Mouse (Mus musculus): ENCODE results near the gene Nsa2. TPM values are rescaled to one million over a fixed set of nuclear protein-coding genes. Genes with fewer than 3 reads are reported as not detected.

The Nsa2 gene
- polyA plus RNA-seq (2017; shearing (Covaris generic)): 86.8 TPM

DNA sequence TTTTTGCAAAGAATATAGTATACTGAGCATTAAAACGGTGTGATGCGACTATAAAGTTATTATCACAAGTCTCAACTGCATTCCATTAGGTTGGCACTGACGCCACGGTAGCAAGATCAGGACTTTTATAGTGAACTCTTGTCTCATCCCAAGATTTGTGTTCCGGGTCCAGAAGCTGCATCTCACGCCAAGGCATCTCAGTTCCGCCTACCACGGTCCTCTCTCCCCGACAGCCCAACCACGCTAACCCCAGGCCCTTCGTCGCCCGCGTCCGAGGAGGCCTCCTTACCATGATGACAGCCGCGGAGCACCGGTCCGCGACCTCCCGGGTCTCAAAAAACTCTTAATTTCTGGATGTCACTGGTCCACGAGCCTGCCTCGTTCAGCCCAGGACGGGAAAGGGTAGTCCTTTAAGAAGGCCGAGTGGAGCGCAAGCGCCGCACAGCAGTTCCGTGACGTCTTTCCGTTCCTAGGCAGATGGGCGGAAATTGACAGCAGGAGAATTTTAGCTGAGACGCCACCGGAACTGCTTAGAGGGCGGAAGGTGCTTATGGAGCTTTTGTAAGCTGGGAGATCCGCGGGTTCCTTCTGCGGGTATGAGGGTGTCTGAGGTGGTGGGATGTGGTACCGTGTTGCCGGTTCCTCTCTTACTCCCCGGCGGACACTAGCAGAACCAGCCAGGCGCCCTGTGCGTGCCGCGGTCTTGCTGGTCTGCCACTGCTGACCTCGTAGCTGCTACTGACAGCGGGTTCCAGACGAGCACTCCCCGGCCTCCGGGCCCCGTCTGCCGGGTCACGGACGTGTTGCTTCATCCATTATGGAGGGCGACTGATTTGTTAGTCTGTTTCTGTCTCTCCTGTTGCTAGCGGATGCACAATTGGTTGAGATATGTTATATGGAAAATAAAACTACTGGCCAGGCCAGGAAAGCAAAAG is at the start of gene Nsa2, which contains the start of gene Gfm2:
Gene Nsa2 (minus strand): TSS at position 472 of the 935 bp plus-strand sequence.
Gene Gfm2 (plus strand): TSS at position 472 of the 935 bp plus-strand sequence.

DNA sequence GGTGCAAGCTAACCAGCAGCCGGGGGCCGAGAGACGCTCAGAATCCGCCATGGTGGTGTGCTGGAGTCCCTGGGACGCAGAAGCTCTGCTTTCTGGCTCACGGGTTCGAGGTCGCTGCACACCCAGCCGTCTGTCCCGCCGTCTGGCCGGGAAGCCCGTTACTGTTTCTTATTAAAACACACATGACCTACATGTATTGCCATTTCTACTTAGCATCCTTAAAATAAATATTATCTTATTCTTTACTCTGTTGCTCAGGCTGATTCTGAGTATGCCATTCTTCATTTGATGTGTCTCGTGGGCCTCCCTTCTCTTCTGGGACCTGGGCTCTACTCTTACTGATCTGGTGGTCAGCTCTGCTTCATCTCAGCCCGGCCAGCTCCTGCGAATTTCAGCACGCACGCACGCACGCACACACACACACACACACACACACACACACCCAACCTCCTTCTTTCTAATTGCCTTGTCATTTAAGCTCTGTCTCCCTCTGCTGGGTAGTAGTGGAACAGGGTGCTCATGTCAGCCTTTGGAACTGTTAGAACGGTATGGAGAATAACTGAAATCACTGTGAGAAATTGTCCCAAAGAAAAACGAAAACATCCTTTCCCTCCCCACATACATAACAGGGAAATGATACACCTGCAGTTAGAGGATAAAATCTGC is 38.4 kb downstream of the Nsa2 start, which contains the start of gene Gm6169:
Gene Gm6169 (minus strand): TSS at position 51 of the 666 bp plus-strand sequence.

Other genes with a start within 250 kb of the Nsa2 start
- not detected for gene Gcnt4, start 213.2 kb downstream of the Nsa2 start, polyA plus RNA-seq (2017; shearing (Covaris generic))
- gene 1700029F12Rik, start 103.6 kb downstream of the Nsa2 start, polyA plus RNA-seq (2017; shearing (Covaris generic)): not detected
- gene Fam169a, start 70.7 kb downstream of the Nsa2 start, polyA plus RNA-seq (2017; shearing (Covaris generic)): 0.29 TPM
- 1.7 TPM for gene Gm6169, start 38.7 kb downstream of the Nsa2 start, polyA plus RNA-seq (2017; shearing (Covaris generic))
- gene Gfm2, start within 50 bp of the Nsa2 start, polyA plus RNA-seq (2017; shearing (Covaris generic)): 25.3 TPM
- 55.6 TPM for gene Hexb, start 60.4 kb upstream of the Nsa2 start, polyA plus RNA-seq (2017; shearing (Covaris generic))
- 1.5 TPM for gene Enc1, start 103.2 kb upstream of the Nsa2 start, polyA plus RNA-seq (2017; shearing (Covaris generic))

Measured in naive thymus-derived CD4-positive, alpha-beta T cell, adult 5 months (primary cell).